10 mouse cellular contexts compared by ENCODE assay signal in the genomic region with DNA sequence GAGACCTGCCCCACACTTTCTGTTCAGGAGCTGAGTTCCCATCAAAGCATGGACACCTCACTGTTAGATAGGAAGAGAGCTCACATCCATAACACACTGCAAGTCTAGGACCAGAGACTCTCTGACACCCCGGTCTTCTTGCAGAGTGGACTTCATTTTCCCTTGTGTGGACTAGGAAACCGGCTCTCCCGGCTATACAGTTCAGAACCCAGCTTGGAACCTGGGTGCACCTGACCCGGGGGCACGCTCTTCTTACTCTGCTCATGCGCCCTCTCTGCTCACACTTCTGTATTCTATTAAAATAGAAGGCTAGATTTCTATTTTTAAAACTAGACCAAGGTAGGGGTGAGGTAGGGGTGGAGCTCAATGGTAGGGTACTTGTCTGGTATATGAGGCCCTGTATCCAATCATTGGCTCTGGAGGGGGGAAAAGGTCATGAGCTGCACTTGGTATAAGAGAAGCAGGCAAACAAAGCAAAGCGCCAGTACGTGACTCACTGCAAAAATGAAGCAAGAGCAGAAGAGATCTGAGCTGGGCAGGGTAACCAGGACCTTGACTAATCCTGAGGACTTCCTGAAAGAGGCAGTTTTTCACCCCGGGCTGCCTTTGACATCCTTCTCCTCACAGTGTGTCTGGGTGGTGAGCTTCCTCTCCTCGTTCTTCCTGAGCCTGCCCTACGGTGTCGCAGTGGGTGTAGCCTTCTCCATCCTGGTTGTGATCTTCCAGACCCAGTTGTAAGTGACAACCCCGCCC. TPM values are rescaled to one million over a fixed set of nuclear protein-coding genes. Genes with fewer than 3 reads are reported as not detected.
A peak's percentile ranks its signal among the peaks of the same experiment; 100 is the strongest.
DNase-seq lines count a peak whose midpoint lies in the region.
"Had no signal": no experiment of that assay in that cellular context is flagged by ENCODE, and none has a peak within 500 bp of the region (broad histone marks: within the 10 kb centered on the region; RNA-seq: fewer than 3 reads in every experiment).

No protein-coding gene starts in this region.

- intact Hi-C loops in gastrocnemius, postnatal 14 days (cut with DNase I; ENCODE audit: low total_unique reads), result no loop called here

- peak; percentile 3 for DNase-seq in gastrocnemius, postnatal 10 days
- DNase-seq in gastrocnemius, postnatal 14 days, result no peak
- DNase-seq in testis, postnatal 10 days (ENCODE audit: low spot score), result peak; percentile 36
- DNase-seq in testis, postnatal 14 days (ENCODE audit: low spot score), result no peak
- DNase-seq in lung, postnatal 10 days, result peak; percentile 62
- no peak for DNase-seq in thymus, postnatal 14 days
- DNase-seq in gastrocnemius, adult 18-20 months (ENCODE audit: low spot score), result no peak
- no peak for DNase-seq in ovary, adult 18-20 months (ENCODE audit: low spot score)
- DNase-seq: kidney, postnatal 14 days; retina, postnatal 1 day had no signal

RNA-seq across cellular contexts. Expression of gene Slc26a9, which starts 17.4 kb away (rescaled TPM):
- total RNA-seq in gastrocnemius, postnatal 10 days (2021), result not detected
- not detected for total RNA-seq in gastrocnemius, postnatal 14 days (2021)
- total RNA-seq in gastrocnemius, adult 18-20 months (2021), result not detected

RNA-seq across cellular contexts. Expression of gene Pm20d1, which starts 35.9 kb away (rescaled TPM):
- 1 to 10 TPM; 1.3 to 1.6 TPM for total RNA-seq in gastrocnemius, postnatal 10 days (2021)
- 1 to 10 TPM; 1.0 to 2.1 TPM for total RNA-seq in gastrocnemius, postnatal 14 days (2021)
- 1 to 10 TPM in 1 of 2 experiments, under 1 TPM in 1; 0.45 to 1.1 TPM for total RNA-seq in gastrocnemius, adult 18-20 months (2021)

Comparison
In these comparisons a context has a peak if more than half of its experiments do, and no peak if none do; other contexts are left out.
1. DNase-seq: peak in gastrocnemius, postnatal 10 days (single experiment), testis, postnatal 10 days (single experiment) and lung, postnatal 10 days (single experiment); none in gastrocnemius, postnatal 14 days (single experiment), testis, postnatal 14 days (single experiment), thymus, postnatal 14 days (single experiment), gastrocnemius, adult 18-20 months (single experiment) and ovary, adult 18-20 months (single experiment).